Mouse (Mus musculus): ENCODE data around the gene Evi5l. TPM values are rescaled to one million over a fixed set of nuclear protein-coding genes. Genes with fewer than 3 reads are reported as not detected.

Gene Evi5l
- polyA plus RNA-seq, 1 experiment from 2014 or later, result 21.9 TPM

Other genes with a start within 250 kb of the Evi5l start
- gene Cd209b, start 239.7 kb upstream of the Evi5l start, polyA plus RNA-seq (2016; fragmentation: Nextera tagmentation; extraction: Ambion mirVana), result not detected in 2 replicates
- 0.41 and 0.42 TPM in 2 replicates for gene Cd209c, start 211.8 kb upstream of the Evi5l start, polyA plus RNA-seq (2016; fragmentation: Nextera tagmentation; extraction: Ambion mirVana)
- not detected in 2 replicates for gene Cd209f, start 60.7 kb upstream of the Evi5l start, polyA plus RNA-seq (2016; fragmentation: Nextera tagmentation; extraction: Ambion mirVana)
- not detected in 2 replicates for gene Cd209g, start 32.5 kb upstream of the Evi5l start, polyA plus RNA-seq (2016; fragmentation: Nextera tagmentation; extraction: Ambion mirVana)
- 14.8 and 18.3 TPM in 2 replicates for gene Prr36, start 50.9 kb downstream of the Evi5l start, polyA plus RNA-seq (2016; fragmentation: Nextera tagmentation; extraction: Ambion mirVana)
- 0.12 and 0.22 TPM in 2 replicates for gene Lrrc8e, start 60.3 kb downstream of the Evi5l start, polyA plus RNA-seq (2016; fragmentation: Nextera tagmentation; extraction: Ambion mirVana)
- gene Map2k7, start 72.2 kb downstream of the Evi5l start, polyA plus RNA-seq (2016; fragmentation: Nextera tagmentation; extraction: Ambion mirVana), result 29.9 and 31.4 TPM in 2 replicates
- 0.70 and 0.81 TPM in 2 replicates for gene Gm49320, start 72.3 kb downstream of the Evi5l start, polyA plus RNA-seq (2016; fragmentation: Nextera tagmentation; extraction: Ambion mirVana)
- 2.5 and 4.1 TPM in 2 replicates for gene Tgfbr3l, start 81.6 kb downstream of the Evi5l start, polyA plus RNA-seq (2016; fragmentation: Nextera tagmentation; extraction: Ambion mirVana)
- 64.0 and 64.7 TPM in 2 replicates for gene Snapc2, start 86.5 kb downstream of the Evi5l start, polyA plus RNA-seq (2016; fragmentation: Nextera tagmentation; extraction: Ambion mirVana)
- gene Ctxn1, start 92.7 kb downstream of the Evi5l start, polyA plus RNA-seq (2016; fragmentation: Nextera tagmentation; extraction: Ambion mirVana), result 111 and 120 TPM in 2 replicates
- 69.8 and 70.2 TPM in 2 replicates for gene Timm44, start 109.3 kb downstream of the Evi5l start, polyA plus RNA-seq (2016; fragmentation: Nextera tagmentation; extraction: Ambion mirVana)
- gene Ccl25, start 158.6 kb downstream of the Evi5l start, polyA plus RNA-seq (2016; fragmentation: Nextera tagmentation; extraction: Ambion mirVana), result 23.6 and 26.4 TPM in 2 replicates
- 354 and 371 TPM in 2 replicates for gene Elavl1, start 158.8 kb downstream of the Evi5l start, polyA plus RNA-seq (2016; fragmentation: Nextera tagmentation; extraction: Ambion mirVana)